11 mouse cellular contexts compared by ENCODE assay signal in the genomic region with DNA sequence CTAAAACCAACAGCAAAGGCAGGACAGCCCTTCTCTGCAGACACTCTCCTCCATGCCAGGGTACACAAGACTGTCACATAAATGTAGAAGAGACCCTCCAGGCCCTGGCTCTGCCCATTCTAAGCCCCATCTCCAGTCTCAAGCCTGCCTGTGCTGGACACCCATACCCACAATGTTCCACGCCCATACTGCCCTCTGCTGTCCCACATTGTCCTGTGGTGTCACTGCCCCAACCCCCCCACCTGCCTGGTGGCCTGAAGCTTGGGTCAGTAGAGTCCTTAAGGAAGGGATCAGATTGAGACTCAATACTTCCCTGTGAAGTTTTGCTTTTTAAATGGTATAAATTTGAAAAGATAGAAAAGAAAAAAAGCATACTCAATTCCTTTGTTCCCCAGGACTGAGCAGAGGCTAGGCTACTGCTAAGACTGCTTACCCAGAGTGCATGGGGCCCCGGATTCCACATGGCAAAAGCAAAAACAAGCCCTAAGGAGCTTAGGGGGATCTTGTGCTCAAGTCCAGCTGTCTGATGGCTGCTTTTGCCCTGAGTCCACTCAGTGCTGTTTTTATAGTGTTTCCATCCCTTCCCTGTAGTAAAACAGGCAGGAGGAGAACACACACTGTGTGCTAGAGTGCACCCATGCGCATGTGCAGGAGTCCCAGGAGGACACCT. TPM values are rescaled to one million over a fixed set of nuclear protein-coding genes. Genes with fewer than 3 reads are reported as not detected.
DNase-seq lines count a peak whose midpoint lies in the region; ATAC-seq and TF ChIP-seq lines count a peak whose summit lies in the region.
"Had no signal": no experiment of that assay in that cellular context is flagged by ENCODE, and none has a peak within 500 bp of the region (broad histone marks: within the 10 kb centered on the region; RNA-seq: fewer than 3 reads in every experiment).

No protein-coding gene starts in this region.

- no peak for TF ChIP-seq POLR2A in cerebellum, adult 2 months (IDR thresholded peaks at IDR 0.05; ENCODE audit: borderline replicate concordance, insufficient read depth, low read length)

- peak; percentile 64 for TF ChIP-seq CTCF in cerebellum, adult 2 months (IDR thresholded peaks at IDR 0.05; ENCODE audit: borderline replicate concordance, insufficient read depth, low read depth, low read length)

- H3K27me3 ChIP-seq in cerebellum, adult 2 months (ENCODE audit: control insufficient read depth, insufficient read depth, low read length): no peaks in the 10 kb centered on the region
- H3K27me3 ChIP-seq: embryonic facial prominence, embryonic 12.5 days; heart, embryonic 15.5 days; limb, embryonic 15.5 days had no signal

- H3K4me1 ChIP-seq in cerebellum, adult 2 months (ENCODE audit: control insufficient read depth, insufficient read depth, low read length): peaks cover 31% of the 10 kb centered on the region

- H3K4me3 ChIP-seq in cerebellum, adult 2 months (replicated peaks; ENCODE audit: insufficient read depth, low read depth, low read length): no peak overlapping the region
- H3K4me3 ChIP-seq: embryonic facial prominence, embryonic 12.5 days; heart, embryonic 15.5 days; limb, embryonic 15.5 days had no signal

- H3K27ac ChIP-seq in cerebellum, adult 2 months (ENCODE audit: insufficient read depth, low read length): no peak overlapping the region
- H3K27ac ChIP-seq: embryonic facial prominence, embryonic 12.5 days; heart, embryonic 15.5 days; limb, embryonic 15.5 days had no signal

- ATAC-seq in cerebellum, adult (ENCODE audit: insufficient number of reproducible peaks, low FRiP score, low TSS enrichment): no peak
- no peak for ATAC-seq in megakaryocyte-erythroid progenitor cell, adult 5-6 weeks (replicated peaks; ENCODE audit: low FRiP score, low TSS enrichment, poor library complexity, severe bottlenecking)

- WGBS in cerebellum, adult 2 months: 81% methylated on average over 3 of the region's 3 CpGs

- peak; percentile 39 to 50 for DNase-seq in cerebellum, adult 2 months
- peak; percentile 71 for DNase-seq in layer of hippocampus, adult 11-12 months (ENCODE audit: low spot score)
- no peak for DNase-seq in layer of hippocampus, adult 9-10 months (ENCODE audit: low spot score)
- DNase-seq in adrenal gland, adult 18-20 months (ENCODE audit: low spot score in 2 of 2): peak; percentile 41 to 43
- peak; percentile 46 to 63 for DNase-seq in kidney, postnatal 4 days
- no peak for DNase-seq in ovary, postnatal 36 days (ENCODE audit: low spot score)

RNA-seq across cellular contexts. Expression of gene Mok, which starts 34.3 kb away (rescaled TPM):
- 5.9 and 6.7 TPM in 2 replicates for polyA plus RNA-seq in cerebellum, adult 2 months (2012; rRNA removed)
- total RNA-seq in adrenal gland, adult 18-20 months (2021): 1 to 10 TPM in 1 of 2 experiments, under 1 TPM in 1; 0.86 to 1.2 TPM
- total RNA-seq in megakaryocyte-erythroid progenitor cell, adult 5-6 weeks (2014; fragmentation: Nextera tagmentation): 0.42 and 0.67 TPM in 2 replicates
- 0.05 TPM in 1 of 2 replicates, not detected in the other for total RNA-seq in megakaryocyte-erythroid progenitor cell, adult 5-6 weeks (2017)

RNA-seq across cellular contexts. Expression of gene Zfp839, which starts 43.6 kb away (rescaled TPM):
- polyA plus RNA-seq in cerebellum, adult 2 months (2012; rRNA removed): 7.6 and 8.5 TPM in 2 replicates
- total RNA-seq in adrenal gland, adult 18-20 months (2021): 10 to 100 TPM; 12.6 to 13.4 TPM
- 5.9 and 6.6 TPM in 2 replicates for total RNA-seq in megakaryocyte-erythroid progenitor cell, adult 5-6 weeks (2014; fragmentation: Nextera tagmentation)
- 3.8 and 5.4 TPM in 2 replicates for total RNA-seq in megakaryocyte-erythroid progenitor cell, adult 5-6 weeks (2017)

Comparison
In these comparisons a context has a peak if more than half of its experiments do, and no peak if none do; other contexts are left out.
1. DNase-seq: peak in cerebellum, adult 2 months (2 of 2), layer of hippocampus, adult 11-12 months (single experiment), adrenal gland, adult 18-20 months (2 of 2) and kidney, postnatal 4 days (2 of 2); none in layer of hippocampus, adult 9-10 months (single experiment) and ovary, postnatal 36 days (single experiment).